Mouse (Mus musculus): ENCODE data around the gene Hnrnpm.
"Not testable (repeated sequence)": the region's sequence is repeated elsewhere in the genome, so short reads cannot be mapped to it uniquely, and the experiment has no call there.

- not testable (repeated sequence) for TF ChIP-seq POLR2A (IDR thresholded peaks at IDR 0.05; ENCODE audit: borderline replicate concordance, low read depth, low read length); CTCF (IDR thresholded peaks at IDR 0.05; ENCODE audit: low read depth, low read length)
Measured at GRCm38 (mm10) chr17:33733526-33733925, 46.9 kb upstream of the Hnrnpm start.
